Mouse (Mus musculus) liver, embryonic 12.5 days (tissue): ENCODE results near the gene Psmd5. TPM values are rescaled to one million over a fixed set of nuclear protein-coding genes. Genes with fewer than 3 reads are reported as not detected.

Experiments
- ATAC-seq: fragments of 200-750 bp; cut with Nextera tagmentation; 2 replicates; pipeline ENCODE4 v1.8.0; 2017; ENCODE audit warnings: moderate number of reproducible peaks, mild to moderate bottlenecking, moderate library complexity
- H3K27ac ChIP-seq: fragments of 300-500 bp; sonication (generic); 2 replicates; pipeline ENCODE4 v1.5.1; 2016; ENCODE audit warnings: mild to moderate bottlenecking
- H3K27me3 ChIP-seq: fragments of 300-500 bp; sonication (generic); replicated peaks from 2 replicates; pipeline ENCODE4 v1.6.1; 2016; ENCODE audit warnings: mild to moderate bottlenecking, moderate library complexity
- H3K36me3 ChIP-seq: fragments of 300-500 bp; sonication (generic); 2 replicates; pipeline ENCODE4 v1.6.1; 2016; ENCODE audit warnings: mild to moderate bottlenecking, moderate library complexity
- H3K4me1 ChIP-seq: fragments of 300-500 bp; sonication (generic); 2 replicates; pipeline ENCODE4 v1.6.1; 2016
- H3K4me2 ChIP-seq: fragments of 300-500 bp; sonication (generic); 2 replicates; pipeline ENCODE4 v1.6.1; 2016; ENCODE audit warnings: mild to moderate bottlenecking, moderate library complexity
- H3K4me3 ChIP-seq: fragments of 300-500 bp; sonication (generic); 2 replicates; pipeline ENCODE4 v1.5.1; 2016; ENCODE audit warnings: mild to moderate bottlenecking, moderate library complexity
- H3K9ac ChIP-seq: fragments of 300-500 bp; sonication (generic); 2 replicates; pipeline ENCODE4 v1.6.1; 2016; ENCODE audit warnings: mild to moderate bottlenecking, moderate library complexity
- H3K9me3 ChIP-seq: fragments of 300-500 bp; sonication (generic); replicated peaks from 2 replicates; pipeline ENCODE4 v1.6.1; 2016; ENCODE audit warnings: mild to moderate bottlenecking, moderate library complexity
- WGBS: fragments of 180-500 bp; shearing (Covaris S2); methylation state at CpG from one replicate; pipeline ENCODE4 v1.1.7; 2016; ENCODE audit not compliant: insufficient replicate concordance; 5-methylcytosine and 5-hydroxymethylcytosine counted together
- polyA plus RNA-seq: library from polyadenylated mRNA; unstranded; fragments of >200 nt; fragmentation: Nextera tagmentation; extraction: Ambion mirVana; gene quantifications from 2 replicates; pipeline ENCODE4 v1.2.1, GENCODE M21; 2016

The Psmd5 gene
- polyA plus RNA-seq, 1 experiment from 2014 or later, result 109 TPM

DNA sequence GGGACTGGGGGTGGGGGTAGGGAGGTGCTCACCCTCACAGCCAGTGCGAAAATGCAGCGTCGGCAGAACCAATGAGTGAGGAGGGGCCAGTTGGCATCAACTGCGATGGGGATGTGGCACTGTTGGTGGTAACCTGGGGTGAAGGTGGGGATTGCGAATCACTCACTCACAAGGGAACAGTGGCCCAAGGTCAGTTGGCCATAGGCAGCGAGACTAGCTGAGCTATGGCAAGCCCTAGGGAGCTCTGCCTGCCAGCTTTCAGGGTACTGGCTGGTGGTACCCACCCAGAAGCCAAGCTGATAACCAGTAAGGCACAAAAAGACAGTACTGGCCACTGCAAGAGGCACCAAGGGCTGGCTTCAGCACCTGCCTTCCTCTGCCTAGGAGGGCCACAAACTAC is 31.7 kb upstream of the Psmd5 start:
- Histone ChIP-seq H3K27ac (peak overlapping the region; percentile 39; the same call in 1 of the 2 replicates), H3K36me3 (peaks cover 37% of the 10 kb centered on the region), H3K9me3 (no peaks in the 10 kb centered on the region), H3K4me1 (peaks cover 39% of the 10 kb centered on the region), H3K4me2 (peak overlapping the region; percentile 40), H3K27me3 (no peaks in the 10 kb centered on the region; the same call in 1 of the 2 replicates), H3K9ac (peak overlapping the region; percentile 35; the same call in 1 of the 2 replicates), H3K4me3 (no peak overlapping the region)
- ATAC-seq, result no peak
- 53% methylated on average over 6 of the region's 6 CpGs for WGBS

DNA sequence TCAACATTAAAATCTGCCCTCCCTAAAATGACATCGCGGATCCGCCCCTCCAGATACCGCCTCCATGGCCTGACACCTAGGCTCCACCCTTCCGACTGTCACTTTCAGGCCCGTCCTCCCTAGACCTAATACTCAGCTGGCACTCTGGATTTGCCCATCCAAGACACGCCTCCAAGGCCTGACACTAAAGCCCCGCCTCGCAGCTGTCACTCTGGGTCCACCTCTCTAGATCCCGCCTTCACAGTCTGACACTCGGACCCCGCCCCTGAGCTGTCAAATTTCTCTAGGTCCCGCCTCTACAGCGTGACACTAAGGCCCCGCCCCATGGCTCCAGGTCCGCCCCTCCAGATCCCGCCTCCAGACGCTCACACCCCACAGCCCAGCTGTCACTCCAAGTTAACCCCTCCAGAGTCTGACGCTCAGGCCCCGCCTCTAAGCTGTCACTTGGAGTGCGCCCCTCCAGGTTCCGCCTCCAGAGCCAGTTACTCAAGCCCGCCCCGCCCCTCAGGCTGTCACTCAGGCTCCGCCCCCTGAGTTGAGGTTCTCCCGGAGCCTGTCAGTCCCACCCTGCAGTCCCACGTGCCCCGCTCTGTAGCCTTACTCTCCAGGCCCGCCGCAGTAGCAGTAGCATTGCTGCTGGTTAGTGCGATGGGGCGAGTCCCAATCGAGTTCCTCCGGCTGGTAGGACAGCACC is 30.2 kb upstream of the Psmd5 start:
- Histone ChIP-seq H3K4me2 (peak overlapping the region; percentile 86), H3K27me3 (no peaks in the 10 kb centered on the region), H3K9ac (peak overlapping the region; percentile 63), H3K9me3 (no peaks in the 10 kb centered on the region), H3K36me3 (peaks cover 38% of the 10 kb centered on the region), H3K27ac (peak overlapping the region; percentile 83), H3K4me3 (peak overlapping the region; percentile 48), H3K4me1 (peaks cover 39% of the 10 kb centered on the region)
- WGBS, result under 1% methylated on average over 34 of the region's 34 CpGs
- ATAC-seq, result peak; percentile 95

DNA sequence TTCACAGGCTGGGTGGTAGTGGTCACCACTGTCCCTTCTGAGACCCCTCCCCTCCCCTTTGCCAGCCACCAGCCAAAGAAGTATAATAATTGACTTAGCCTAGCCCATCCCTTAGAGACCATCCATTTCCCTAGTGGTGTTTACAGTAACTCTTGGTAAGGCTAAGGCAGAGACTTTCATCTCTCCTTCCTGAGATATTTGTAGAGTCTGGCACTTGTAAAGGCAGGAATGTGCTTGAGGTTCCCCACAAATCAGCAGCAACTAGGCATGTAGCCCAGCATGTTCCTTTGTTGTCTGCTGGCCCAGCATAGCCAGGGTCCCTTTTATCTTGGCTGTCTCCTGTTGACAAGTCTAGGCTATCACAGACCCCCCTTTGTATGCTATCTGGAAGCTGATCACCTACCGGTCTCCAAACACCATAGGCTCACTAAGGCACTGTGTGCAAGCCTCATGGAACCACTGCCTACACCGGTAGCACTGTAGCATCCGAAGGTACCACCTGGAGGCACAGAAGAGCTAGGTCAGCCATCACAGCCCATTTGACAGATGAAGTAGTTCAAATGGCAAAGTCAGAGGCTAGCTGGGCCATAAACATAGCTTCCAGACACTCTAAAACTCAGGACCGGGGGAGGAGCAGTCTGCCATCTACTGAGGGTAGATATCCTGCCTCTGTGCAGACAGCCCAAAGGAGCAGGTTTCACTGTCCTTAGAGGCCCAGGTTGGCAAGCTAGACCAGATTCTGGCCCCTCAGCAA is 29.1 kb upstream of the Psmd5 start:
- WGBS, result 56% methylated on average over 4 of the region's 4 CpGs
- ATAC-seq, result no peak
- H3K36me3 ChIP-seq, result peaks cover 38% of the 10 kb centered on the region
- H3K4me2 ChIP-seq, result peak overlapping the region; percentile 86
- H3K27me3 ChIP-seq, result no peaks in the 10 kb centered on the region
- H3K9ac ChIP-seq, result peak overlapping the region; percentile 40
- H3K27ac ChIP-seq, result peak overlapping the region; percentile 83
- H3K9me3 ChIP-seq, result no peaks in the 10 kb centered on the region
- H3K4me3 ChIP-seq, result no peak overlapping the region
- H3K4me1 ChIP-seq, result peaks cover 39% of the 10 kb centered on the region

DNA sequence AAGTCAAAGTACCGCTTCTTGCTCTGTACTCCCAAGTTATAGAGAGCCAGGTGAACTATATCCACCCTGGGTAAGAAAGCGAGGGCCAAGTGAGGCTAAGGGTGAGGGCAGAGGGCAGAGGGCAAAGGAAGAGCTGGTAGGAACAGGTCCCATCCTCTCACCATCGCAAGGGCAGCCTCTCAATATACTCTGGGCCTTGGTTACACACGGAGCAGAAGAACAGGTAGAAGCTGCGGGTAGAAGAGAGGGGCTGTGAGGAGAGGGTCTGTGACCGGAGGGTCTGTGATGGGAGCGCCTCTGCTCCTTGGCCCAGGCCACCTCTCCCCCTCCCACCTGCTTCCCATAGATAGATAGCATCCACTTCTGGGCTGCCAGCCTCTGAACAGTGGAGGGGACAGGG is 28.4 kb upstream of the Psmd5 start:
- H3K9me3 ChIP-seq, result no peaks in the 10 kb centered on the region
- WGBS, result 86% methylated on average over 7 of the region's 7 CpGs
- ATAC-seq, result no peak
- H3K27ac ChIP-seq, result no peak overlapping the region
- no peak overlapping the region for H3K9ac ChIP-seq
- H3K4me3 ChIP-seq, result no peak overlapping the region
- no peaks in the 10 kb centered on the region for H3K27me3 ChIP-seq
- H3K4me1 ChIP-seq, result peaks cover 40% of the 10 kb centered on the region
- H3K4me2 ChIP-seq, result no peak overlapping the region
- H3K36me3 ChIP-seq, result peaks cover 41% of the 10 kb centered on the region

DNA sequence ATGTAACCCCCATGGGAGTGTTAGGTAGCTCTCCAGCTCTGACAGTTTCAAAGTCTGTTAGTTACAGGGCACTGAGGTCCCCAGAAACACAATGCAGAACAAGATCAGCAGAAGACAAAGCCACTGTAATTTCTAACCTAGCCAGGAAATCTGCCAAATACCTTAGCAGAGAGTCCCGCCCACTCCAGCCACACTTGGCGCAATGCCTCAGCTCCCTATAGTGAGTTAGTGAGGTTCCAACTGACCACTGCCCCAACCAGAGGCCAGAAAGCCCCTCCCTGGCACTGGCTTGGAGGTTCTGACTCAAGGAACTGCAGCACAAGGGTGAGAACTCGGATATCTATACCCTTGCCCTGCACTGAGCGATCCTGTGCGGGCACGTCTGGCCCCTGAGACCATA is 28.0 kb upstream of the Psmd5 start:
- H3K9me3 ChIP-seq, result no peaks in the 10 kb centered on the region
- no peaks in the 10 kb centered on the region for H3K27me3 ChIP-seq
- H3K4me1 ChIP-seq, result peaks cover 45% of the 10 kb centered on the region
- peaks cover 41% of the 10 kb centered on the region for H3K36me3 ChIP-seq
- H3K4me2 ChIP-seq, result no peak overlapping the region
- WGBS, result 86% methylated on average over 6 of the region's 6 CpGs
- no peak overlapping the region for H3K9ac ChIP-seq
- ATAC-seq, result no peak
- no peak overlapping the region for H3K27ac ChIP-seq
- no peak overlapping the region for H3K4me3 ChIP-seq

DNA sequence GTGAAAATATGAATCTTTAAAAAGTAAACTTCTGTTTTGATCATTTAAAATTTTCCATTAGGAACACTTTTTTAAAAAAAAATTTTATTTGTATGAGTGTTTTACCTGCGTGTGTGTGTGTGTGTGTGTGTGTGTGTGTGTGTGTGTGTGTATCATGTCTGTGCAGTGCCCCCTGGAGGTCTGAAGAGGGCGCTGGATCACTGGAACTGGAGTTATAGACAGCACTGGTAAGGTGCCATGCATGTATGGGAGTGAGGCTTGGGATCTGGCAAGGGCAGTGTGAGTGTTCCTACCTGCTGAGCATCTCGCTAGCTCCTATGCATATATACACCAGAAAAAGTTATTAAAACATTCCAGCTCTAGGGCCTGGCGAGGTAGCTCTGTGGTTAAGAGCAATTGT is 27.0 kb upstream of the Psmd5 start:
- Histone ChIP-seq H3K36me3 (peaks cover 47% of the 10 kb centered on the region), H3K9me3 (no peaks in the 10 kb centered on the region), H3K9ac (no peak overlapping the region), H3K4me2 (no peak overlapping the region), H3K27me3 (no peaks in the 10 kb centered on the region), H3K4me3 (no peak overlapping the region), H3K27ac (no peak overlapping the region), H3K4me1 (peaks cover 41% of the 10 kb centered on the region)
- no peak for ATAC-seq
- 68% methylated on average over 4 of the region's 4 CpGs for WGBS

DNA sequence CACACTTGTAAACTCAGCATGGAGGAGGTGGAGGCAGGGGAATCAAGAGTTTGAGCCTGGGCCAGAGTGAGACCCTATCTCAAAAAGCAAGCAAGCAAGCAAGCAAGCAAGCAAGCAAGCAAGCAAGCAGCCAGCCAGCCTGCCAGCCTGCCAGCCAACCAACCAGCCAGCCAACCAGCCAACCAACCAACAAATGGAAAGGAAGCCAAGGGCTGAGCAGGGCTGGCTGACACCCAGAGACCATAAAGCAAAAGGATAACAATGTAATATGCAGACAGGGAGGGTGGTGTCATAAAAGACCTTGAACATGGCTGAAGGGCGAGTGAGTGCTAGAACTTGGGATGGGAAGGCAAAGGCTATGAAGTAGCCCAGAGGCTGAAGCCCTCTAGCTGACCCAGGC is 25.6 kb upstream of the Psmd5 start:
- Histone ChIP-seq H3K4me2 (no peak overlapping the region), H3K27me3 (no peaks in the 10 kb centered on the region), H3K4me1 (peaks cover 28% of the 10 kb centered on the region), H3K4me3 (no peak overlapping the region), H3K27ac (no peak overlapping the region), H3K36me3 (peaks cover 55% of the 10 kb centered on the region), H3K9ac (no peak overlapping the region), H3K9me3 (no peaks in the 10 kb centered on the region)
- ATAC-seq, result no peak
- WGBS, result 68% methylated on average over 1 of the region's 1 CpGs

DNA sequence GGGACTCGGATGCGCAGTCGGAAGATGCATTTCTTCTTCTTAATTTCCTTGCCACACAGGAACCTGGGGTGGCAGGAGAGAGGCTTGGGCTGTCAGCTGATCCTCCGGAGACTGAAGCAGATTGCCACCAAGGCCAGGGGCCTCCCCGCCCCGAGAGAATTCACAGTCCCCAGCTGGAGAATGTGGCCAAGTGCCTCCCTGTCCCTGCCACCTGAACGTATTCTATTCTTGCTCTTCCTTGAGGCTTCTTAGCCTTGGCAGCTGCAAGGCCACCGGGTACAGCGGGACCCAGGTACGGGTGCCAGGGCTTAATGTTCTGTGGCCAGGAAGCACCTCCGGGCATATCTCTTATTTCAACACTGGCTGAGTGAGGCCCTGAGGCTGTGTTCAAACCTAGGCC is 24.9 kb upstream of the Psmd5 start:
- peaks cover 55% of the 10 kb centered on the region for H3K36me3 ChIP-seq
- ATAC-seq, result no peak
- peaks cover 25% of the 10 kb centered on the region for H3K4me1 ChIP-seq
- no peaks in the 10 kb centered on the region for H3K27me3 ChIP-seq
- no peak overlapping the region for H3K4me2 ChIP-seq
- WGBS, result 77% methylated on average over 11 of the region's 11 CpGs
- H3K9ac ChIP-seq, result no peak overlapping the region
- H3K27ac ChIP-seq, result no peak overlapping the region
- H3K4me3 ChIP-seq, result no peak overlapping the region
- no peaks in the 10 kb centered on the region for H3K9me3 ChIP-seq

DNA sequence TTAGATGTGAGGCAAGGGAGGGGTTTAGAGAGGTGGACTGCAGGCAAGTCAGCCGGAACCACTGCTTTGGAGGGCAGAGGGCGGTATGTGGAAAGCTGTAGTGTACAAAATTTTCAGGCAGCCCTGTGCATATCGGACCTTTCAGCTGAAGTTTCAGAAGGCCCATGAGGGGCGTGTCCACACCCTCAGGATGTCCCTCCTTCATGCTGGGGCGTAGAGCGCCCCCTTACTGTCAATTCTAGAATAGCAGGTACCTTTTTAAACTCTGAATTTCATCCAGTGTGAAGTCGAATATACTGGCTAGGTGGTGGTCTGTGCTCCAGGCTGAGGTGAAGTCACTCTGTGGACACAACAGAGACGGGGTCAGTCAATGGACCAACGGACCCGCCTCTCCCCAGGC is 23.1 kb upstream of the Psmd5 start:
- ATAC-seq, result peak; percentile 35; the same call in 1 of the 2 replicates
- Histone ChIP-seq H3K4me2 (no peak overlapping the region), H3K27ac (no peak overlapping the region), H3K9me3 (no peaks in the 10 kb centered on the region), H3K4me1 (peaks cover 13% of the 10 kb centered on the region), H3K4me3 (no peak overlapping the region), H3K9ac (no peak overlapping the region), H3K27me3 (no peaks in the 10 kb centered on the region), H3K36me3 (peaks cover 49% of the 10 kb centered on the region)
- 19% methylated on average over 10 of the region's 10 CpGs for WGBS

DNA sequence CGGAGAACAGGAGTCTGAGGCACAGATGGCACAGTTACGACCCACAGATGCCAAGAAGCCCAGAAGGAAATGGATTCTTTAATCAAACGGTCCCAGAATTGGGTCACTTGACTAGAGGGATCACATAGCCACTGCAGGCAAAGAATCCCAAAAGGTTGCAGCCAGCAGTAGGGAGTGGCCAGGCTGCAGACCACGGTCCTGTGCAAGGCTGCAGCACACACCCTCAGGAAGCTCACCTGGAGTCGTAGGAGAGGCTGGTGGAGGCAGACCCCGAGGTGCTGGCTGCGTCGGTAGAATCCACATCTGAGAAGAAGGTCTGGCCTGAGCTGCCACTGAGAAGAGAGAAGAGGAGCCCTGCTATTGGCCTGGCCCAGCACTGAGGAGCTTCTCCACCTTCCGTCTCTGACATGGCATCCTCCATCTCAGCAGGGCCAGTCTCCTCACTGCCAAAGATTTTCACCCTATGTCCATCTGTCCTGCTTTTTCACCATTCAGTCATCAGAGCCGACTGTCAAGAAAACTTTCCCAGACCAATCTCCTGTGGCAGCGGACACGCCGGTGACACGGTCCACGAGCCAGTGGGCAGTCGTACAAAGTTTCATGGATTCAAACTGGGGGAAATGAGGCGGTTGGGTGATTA is 22.2 kb upstream of the Psmd5 start:
- Histone ChIP-seq H3K36me3 (peaks cover 44% of the 10 kb centered on the region), H3K9ac (no peak overlapping the region), H3K27me3 (no peaks in the 10 kb centered on the region), H3K9me3 (no peaks in the 10 kb centered on the region), H3K4me2 (no peak overlapping the region), H3K4me1 (peaks cover 13% of the 10 kb centered on the region), H3K27ac (no peak overlapping the region), H3K4me3 (no peak overlapping the region)
- ATAC-seq, result no peak
- 76% methylated on average over 17 of the region's 17 CpGs for whole genome bisulfite sequencing

DNA sequence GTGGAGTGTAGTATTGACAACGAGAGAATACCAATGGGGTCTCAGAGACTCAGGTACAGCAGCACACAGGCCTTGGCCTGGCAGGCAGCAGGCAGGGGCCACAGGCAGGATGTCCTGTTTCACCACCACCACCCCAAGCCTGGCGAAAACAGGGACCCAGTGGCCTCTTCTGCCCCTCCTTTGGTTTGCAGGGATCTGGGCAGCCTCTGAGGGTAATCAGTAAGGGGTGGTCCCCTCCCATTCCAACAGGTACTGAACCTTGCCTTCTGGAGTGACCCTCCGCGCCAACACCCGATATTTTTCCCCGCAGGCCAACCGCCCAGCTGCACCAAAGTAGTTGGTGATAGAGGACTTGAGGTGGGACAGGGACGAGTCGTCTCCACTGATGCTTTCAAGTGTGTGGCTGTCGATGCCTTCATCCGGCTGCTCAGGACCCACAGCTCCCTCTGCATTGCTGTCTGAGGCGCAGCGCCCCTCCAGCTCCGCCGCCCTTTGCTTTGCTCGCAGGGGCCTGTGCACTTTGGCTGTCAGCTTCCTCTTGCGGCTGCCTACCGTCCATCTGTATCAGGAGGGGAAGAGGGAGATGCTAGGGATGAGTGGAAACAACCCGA is 20.8 kb upstream of the Psmd5 start:
- Histone ChIP-seq H3K9me3 (no peaks in the 10 kb centered on the region), H3K4me3 (no peak overlapping the region), H3K4me1 (peaks cover 13% of the 10 kb centered on the region), H3K36me3 (peaks cover 33% of the 10 kb centered on the region), H3K4me2 (no peak overlapping the region), H3K27me3 (no peaks in the 10 kb centered on the region), H3K9ac (no peak overlapping the region), H3K27ac (no peak overlapping the region)
- ATAC-seq, result no peak
- 77% methylated on average over 19 of the region's 19 CpGs for WGBS

DNA sequence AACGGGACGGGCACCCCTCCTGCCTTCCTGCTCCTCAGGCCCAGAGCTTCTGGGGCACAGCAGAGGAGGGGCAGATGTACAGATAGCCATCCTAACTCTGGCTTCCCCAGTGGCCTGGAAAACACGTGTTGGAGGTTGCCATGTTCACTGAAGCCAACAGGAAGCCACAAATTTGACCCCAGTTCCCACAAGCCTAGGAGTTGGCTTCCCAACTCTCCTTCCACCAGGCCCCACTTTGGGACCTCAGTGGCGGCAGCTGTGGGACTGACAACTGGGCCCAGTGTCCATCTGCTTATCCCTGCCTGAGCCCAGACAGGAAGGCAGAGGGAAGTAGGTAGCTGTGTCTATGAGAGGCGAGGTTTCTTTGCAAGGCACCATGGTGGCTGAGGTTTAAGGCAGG is 19.2 kb upstream of the Psmd5 start:
- no peak for ATAC-seq
- Histone ChIP-seq H3K9ac (no peak overlapping the region), H3K4me3 (no peak overlapping the region), H3K4me1 (peaks cover 13% of the 10 kb centered on the region), H3K27ac (no peak overlapping the region), H3K9me3 (no peaks in the 10 kb centered on the region), H3K4me2 (no peak overlapping the region), H3K27me3 (0 out of 2 replicates have a peak, but pooled peaks cover 7% of the 10 kb centered on the region), H3K36me3 (peaks cover 17% of the 10 kb centered on the region; the same call in 1 of the 2 replicates)
- WGBS, result 31% methylated on average over 5 of the region's 5 CpGs
